Mouse (Mus musculus) G1E-ER4 (cell line): ENCODE data around the gene Prpf38b. TPM values are rescaled to one million over a fixed set of nuclear protein-coding genes. Genes with fewer than 3 reads are reported as not detected.

Experiments
- GATA1 ChIP-seq: IDR thresholded peaks from one replicate; pipeline ENCODE4 v1.8.0; 2012; ENCODE audit warnings: low read length, inconsistent platforms
- polyA plus RNA-seq: library from polyadenylated mRNA; stranded (reverse); fragments of >175 nt; gene quantifications from 2 replicates; pipeline ENCODE4 v1.2.3, GENCODE M21; 2012

The Prpf38b gene
- 110 and 127 TPM in 2 replicates for polyA plus RNA-seq

DNA sequence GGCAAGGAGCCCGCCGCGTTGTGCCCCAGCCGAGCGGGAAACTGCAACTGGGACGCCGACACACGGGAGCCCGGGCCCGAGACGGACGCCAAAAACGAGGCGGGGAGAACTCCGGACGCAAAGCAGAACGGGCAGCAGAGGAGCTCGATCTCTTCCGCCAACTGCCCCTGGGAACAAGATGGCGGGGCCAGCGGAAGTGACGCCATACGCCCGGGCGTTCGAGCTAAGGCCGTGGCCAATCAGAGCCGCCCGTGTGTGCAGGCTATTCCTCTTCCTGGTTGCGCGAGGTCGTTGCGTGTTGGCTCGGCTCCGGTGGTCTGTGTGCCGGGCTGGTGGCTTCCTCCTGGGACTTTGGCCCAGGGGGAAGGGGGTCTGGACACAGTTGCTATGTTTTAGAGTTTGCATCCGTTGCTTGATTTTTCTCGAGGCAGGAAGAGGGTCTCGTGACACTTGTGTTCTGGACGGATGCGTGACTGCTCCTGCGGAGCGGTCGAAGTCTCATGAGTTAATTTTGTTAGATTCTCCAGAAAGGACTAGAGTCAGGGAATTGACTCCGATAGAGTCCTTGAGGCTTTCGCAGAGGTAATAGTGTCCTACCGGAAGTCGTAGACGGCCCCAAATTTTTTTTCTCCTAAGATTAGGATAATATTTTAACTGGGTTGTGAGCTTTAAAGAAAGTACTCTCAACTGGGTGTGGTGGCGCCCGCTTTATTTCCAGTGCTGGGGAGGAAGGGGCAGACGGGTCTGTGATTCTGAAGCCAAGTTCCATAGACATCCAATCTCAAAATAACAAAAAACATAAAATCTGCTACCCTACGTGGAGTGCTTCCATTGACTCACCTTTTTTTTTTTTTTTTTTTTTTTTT lies at the start of gene Prpf38b:
Prpf38b (minus strand) TSS at position 180 of the 866 bp plus-strand sequence.
- TF ChIP-seq GATA1, result no peak

DNA sequence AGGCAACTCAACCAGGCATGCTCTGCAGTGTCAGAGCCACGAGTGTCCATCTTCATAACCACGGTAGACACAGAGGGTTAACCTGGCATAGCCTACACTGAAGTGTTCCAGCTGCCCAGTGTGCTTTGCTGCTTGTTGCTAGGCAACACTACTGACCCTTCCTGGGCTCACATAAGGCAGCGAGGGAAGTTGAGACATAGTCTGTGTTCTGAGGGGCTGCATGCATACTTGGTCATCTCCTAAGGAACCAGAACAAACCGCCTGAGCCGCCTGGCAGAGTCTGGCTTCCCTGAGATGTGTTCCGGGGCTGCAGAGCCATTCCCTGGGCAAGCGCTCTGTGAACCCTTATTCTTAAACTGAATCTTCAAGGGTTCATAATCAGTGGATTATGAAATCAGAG lies 49.7 kb upstream of the Prpf38b start:
- TF ChIP-seq GATA1, result no peak

DNA sequence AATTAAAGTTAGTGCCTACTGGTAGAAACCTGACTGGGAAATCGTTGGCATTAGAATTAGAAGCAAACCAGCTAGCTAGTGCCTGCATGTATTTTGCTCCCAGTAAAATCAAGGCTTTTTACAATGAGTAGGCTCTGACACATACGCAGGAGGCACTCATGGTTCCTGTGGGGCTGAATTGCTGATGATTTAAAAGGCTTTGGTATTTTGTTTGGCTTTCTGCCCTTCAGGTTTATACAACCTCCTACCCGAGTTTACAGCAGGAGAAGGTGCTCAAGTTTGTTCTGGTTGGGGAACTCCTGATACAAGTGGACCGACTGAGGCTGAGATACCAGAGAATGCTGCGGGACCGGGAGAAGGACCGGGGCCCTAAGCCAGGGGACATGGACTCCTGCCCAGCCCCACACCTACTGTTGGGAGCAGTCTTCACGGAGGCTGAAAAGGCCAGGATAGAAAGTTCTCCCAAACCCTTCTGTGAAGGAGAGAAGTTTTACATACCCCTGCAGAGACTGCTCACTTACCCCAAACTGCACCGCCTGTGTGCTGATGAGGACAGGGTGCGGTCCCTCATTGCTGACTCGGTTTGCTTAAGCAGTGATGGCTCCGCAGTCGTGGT lies 48.3 kb upstream of the Prpf38b start:
- TF ChIP-seq GATA1, result no peak

DNA sequence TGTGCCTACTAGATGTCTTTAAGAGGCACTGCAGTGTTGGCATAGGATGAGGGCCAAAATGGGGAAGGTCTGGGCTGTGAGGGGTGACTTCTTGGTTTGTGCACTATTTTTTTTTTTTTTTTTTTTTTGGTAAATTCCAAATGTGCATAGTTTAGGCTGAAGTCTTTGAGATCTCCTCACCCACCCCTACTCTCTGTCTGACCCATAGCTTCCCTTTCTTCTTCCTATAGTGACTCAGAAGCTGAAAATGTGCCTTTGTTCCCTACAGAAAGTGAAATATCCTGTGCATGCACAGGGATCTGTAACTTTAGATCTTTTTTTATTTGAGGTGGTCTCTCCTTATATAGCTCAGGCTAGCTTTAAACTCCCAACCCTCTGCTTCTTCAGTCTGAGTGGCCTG lies 46.4 kb upstream of the Prpf38b start:
- no peak for TF ChIP-seq GATA1

DNA sequence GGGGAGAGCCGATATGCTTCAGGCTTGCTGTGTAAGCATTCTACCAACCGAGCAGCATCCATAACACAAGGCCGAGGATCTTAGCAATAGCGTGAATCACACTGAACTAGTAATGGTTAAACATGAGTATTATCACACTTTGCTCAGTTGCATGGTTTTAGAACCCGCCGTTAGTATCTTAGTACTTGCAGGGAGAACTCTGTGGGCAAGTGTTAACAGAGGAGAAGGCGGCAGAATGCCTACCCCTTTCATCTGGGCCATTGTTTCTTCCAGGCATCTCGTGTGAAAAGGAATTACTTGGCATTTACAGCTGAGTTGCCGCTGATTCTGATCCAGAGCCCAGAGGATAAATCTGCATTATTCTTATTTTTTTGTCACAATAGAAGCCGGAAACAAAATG lies 29.5 kb upstream of the Prpf38b start:
- TF ChIP-seq GATA1, result no peak

DNA sequence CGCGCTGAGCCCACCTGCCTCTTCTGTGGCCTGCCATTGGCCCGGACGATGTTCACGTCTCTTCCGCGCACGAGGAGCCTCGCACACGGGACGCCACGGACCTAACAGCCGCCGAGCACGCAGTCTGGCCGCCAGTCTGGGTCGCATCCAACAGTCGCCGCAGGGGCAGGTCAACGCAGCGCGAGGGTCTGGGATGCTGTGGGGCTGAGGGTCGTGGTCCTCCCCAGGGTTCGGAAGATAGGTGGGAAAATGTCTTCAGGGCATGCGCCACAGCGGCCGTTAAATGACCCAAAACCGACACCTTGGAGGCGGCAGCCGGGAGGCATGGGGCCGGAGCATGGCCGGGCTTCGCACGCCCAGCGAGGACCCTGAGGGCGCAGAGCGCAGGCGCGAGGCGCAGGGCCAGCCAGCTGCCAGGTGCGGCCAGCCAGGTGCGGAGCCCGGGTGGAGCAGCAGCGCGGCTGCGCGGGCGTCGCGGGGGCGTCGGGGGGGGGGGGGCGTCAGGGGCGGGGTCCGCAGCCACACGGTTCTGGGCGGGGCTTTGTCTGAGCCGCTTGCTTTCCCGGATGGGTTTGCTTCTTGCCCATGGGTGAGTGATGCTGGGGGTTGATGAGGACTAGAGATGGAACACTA lies 28.6 kb upstream of the Prpf38b start, which contains the start of gene Gm9857:
Gm9857 (minus strand) TSS at position 445 of the 633 bp plus-strand sequence.
- TF ChIP-seq GATA1, result no peak

DNA sequence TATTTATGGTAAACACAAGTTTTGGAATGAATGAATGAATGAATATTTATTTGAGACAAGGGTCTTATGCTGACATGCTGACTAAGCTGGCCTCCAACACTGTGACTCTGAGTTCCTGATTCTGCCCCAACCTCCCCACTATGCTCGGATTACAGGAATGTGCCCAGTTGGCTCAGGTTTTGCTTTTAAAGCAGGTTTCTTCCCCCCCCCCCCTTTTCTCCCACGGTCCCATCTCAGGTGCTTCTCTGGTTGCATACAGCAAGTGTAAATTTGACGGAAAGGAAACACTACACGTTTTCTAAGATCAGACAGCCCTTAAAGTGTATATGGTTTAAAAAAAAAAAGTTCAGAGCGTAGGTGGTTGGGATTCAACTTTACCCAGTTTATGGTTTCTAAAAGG lies 28.0 kb upstream of the Prpf38b start, which contains the start of gene Henmt1:
Henmt1 (plus strand) TSS at position 301 of the 400 bp plus-strand sequence.
- TF ChIP-seq GATA1, result no peak

DNA sequence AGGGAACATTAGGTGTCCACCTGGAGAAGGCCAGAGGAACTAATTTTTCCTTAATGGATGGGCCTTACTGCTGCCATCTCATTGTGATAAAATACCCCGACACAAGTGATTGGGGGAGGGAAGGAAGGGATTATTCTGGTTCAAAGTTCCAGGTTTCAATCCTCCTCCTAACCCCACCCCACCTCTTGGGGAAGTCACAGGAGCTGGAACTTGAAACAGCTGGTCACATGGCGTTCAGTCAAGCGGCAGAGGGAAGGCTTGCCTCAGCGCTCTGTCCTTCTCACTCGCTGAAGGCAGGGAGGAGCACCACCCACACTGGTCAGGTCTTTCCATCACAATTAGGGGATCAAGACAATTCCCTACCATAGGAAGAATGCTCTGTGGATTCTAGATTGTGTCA lies 27.2 kb upstream of the Prpf38b start:
- no peak for TF ChIP-seq GATA1

DNA sequence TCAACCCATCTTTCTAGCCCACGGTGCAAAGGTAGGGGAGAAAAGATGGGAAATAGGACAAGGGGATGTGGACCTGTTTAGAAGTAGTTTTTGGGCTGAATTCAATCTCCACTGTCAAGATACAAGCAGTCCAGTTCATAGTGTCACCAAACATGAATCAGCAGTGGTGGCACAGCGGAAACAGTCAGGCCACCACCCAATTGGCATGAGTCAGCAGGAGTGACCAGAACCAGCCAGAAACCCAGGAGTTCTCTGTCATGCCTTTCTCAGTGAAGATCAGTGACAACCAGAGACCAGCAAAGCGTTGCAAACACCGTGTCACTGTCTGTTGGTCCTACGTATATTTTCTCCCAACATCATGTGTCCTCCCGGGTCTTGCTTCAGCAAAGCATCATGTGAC lies 22.0 kb upstream of the Prpf38b start:
- TF ChIP-seq GATA1, result no peak

DNA sequence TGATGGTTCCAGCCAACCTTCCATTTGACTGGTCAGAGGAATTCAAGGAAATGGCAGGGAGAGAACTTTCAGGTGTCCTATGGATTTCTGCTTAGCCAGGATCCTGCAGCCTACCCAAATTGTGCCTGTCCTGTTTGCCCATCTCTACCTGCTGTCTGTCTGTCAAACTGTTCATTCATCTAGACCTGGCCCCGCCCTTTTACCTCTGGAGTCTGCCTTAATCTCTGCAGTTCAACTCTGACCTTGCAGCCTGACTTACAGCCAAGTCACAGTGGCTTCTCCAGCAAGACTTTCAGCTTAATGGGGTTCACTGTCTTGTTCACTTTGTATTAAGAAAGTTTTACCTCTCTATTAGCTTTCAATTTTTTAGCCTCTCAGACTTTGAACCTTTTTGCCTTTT lies 14.8 kb upstream of the Prpf38b start:
- no peak for TF ChIP-seq GATA1

DNA sequence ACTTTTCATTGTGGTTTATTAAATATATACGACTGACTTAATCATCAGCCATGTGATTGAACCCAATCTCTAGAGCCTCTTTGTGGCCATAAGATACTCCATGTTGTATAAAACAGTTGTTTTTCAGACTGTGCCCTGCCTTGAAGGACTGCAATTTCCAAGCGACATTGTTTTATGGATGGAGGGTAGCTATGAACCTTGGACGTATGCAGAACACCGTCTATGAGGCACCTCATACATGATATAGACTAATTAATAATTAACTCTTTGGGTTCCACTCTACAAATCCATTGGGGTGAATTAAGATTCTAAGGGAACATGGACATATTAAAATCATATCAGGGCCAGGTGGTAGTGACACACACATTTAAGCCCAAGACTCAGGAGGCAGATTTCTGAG lies 14.2 kb upstream of the Prpf38b start:
- no peak for TF ChIP-seq GATA1

DNA sequence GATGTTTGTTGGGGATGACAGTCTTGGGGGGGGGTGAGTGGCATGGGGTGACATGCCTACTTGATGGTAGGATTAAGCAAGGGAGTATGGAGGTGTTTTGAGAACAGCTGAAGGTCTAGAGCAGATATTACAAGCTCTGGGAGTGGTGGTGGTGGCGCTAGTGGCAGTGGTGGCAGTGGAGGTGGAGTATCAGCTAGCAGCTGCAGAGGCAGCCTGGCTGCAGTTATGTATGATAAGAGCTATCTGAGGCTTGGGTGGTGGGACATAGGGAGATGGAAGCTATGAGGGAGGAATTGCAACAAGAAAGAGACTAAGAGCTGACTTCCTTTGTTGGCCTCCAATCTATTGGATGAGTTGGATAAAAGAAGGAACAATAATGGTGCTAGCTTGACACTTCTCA lies 10.3 kb upstream of the Prpf38b start:
- no peak for TF ChIP-seq GATA1

DNA sequence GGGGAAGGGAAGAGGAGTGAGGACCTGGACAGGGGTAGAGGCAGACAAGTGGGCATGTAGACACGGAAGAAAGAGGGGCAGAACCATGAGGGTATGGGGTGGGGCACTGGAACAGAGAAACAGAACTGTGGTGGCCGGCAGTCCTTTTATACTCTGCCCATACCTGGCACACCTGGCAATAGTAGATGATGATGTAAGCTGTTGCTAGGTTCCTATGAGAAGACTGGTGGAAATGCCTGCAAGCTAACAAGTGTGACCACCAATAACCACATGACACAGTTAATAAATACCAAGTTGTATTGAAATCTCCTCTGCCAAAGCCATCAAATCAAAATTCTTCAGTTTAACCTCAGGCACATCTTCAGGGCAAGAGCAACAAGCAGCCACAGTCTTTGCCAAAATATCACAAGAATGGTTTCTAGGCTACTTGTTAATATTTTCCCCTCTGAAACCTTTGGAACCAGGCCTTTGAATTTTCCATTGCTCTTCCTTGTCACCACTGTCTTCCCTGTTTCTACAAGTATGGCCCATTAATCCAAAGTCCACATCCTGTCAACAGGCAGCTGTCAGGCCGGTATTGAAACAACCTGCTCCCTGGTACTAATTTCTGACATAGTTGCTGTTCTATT lies 9.0 kb upstream of the Prpf38b start:
- no peak for TF ChIP-seq GATA1

DNA sequence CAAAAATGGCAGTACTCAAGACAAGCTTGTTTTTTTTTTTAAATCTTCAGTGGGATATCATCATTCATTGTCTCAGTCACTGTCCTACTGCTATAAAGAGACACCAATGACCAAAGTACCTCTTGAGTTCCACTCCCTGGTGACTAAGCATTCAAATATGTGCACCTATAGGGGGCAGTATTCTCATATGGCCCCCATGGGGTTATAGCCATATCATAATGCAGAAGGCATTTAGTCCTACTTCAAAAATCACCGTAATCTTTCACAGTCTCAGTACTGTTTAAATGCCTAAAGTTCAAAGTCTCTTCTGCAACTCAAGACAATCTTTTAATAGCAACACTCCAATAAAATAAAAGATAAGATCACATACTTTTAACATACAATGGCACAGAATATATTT lies 7.3 kb upstream of the Prpf38b start:
- no peak for TF ChIP-seq GATA1

DNA sequence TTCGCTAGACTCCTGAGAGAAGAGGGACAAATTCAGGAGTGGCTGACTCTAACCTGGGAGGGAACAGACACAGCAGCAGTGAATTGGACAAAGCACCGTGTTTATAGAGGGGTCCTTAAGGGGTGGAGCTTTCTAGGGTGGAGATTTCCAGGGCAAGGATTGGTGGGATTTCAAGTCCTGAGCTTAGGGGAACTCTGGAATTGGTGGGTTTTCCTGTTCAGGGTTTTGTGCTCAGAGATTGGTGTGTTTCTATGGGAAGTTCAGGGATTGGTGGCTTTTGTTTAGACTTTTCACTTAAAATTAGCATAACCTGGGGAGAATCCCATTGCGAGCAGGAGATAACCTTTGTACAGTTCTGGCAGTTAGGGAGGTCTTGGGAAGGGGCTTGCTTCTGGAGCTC lies 6.5 kb upstream of the Prpf38b start:
- TF ChIP-seq GATA1, result no peak

DNA sequence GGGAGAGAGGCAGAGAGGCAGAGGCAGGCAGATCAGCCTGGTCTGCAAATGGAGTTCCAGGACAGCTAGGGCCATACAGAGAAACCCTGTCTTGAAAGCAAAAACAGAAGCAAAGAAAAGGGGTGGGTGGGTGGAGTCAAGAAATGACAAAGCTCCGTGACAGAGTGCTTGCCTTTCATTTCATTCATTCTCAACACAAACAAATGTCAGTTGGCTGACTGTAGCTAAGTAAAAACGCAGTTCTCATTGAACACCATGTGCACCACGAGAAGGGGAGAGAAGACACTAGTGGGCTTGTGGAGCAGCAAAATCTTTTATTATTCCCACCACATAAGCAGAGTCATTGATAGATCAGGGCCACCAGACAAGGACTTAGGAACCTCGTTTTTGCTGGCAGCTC lies 5.3 kb upstream of the Prpf38b start:
- no peak for TF ChIP-seq GATA1
